Mouse (Mus musculus) embryonic facial prominence, embryonic 11.5 days (tissue): Measurements from ENCODE around the gene Rpsa. TPM values are rescaled to one million over a fixed set of nuclear protein-coding genes. Genes with fewer than 3 reads are reported as not detected.

Experiments
- ATAC-seq: fragments of 200-750 bp; cut with Nextera tagmentation; replicated peaks from 2 replicates; pipeline ENCODE4 v1.8.0; 2017; ENCODE audit warnings: low read depth; ENCODE audit not compliant: insufficient number of reproducible peaks, low FRiP score, low TSS enrichment
- DNase-seq: peaks from one replicate; pipeline ENCODE4 v3.0.0-alpha.2; 2015; ENCODE audit warnings: low spot score
- H3K27ac ChIP-seq: fragments of 300-500 bp; sonication (generic); replicated peaks from 2 replicates; pipeline ENCODE4 v1.5.1; 2014; ENCODE audit warnings: mild to moderate bottlenecking, low read depth, low read length, control low read depth
- H3K27me3 ChIP-seq: fragments of 300-500 bp; sonication (generic); 2 replicates; pipeline ENCODE4 v1.6.1; 2014; ENCODE audit warnings: mild to moderate bottlenecking, low read length, moderate library complexity, mixed read lengths; ENCODE audit not compliant: control insufficient read depth, insufficient read depth
- H3K36me3 ChIP-seq: fragments of 300-500 bp; sonication (generic); replicated peaks from 2 replicates; pipeline ENCODE4 v1.6.1; 2014; ENCODE audit warnings: low read depth, mild to moderate bottlenecking, low read length, moderate library complexity, mixed read lengths; ENCODE audit not compliant: control insufficient read depth, insufficient read depth
- H3K4me1 ChIP-seq: fragments of 300-500 bp; sonication (generic); 2 replicates; pipeline ENCODE4 v1.6.1; 2014; ENCODE audit warnings: low read length, mixed read lengths; ENCODE audit not compliant: control insufficient read depth, insufficient read depth
- H3K4me2 ChIP-seq: fragments of 300-500 bp; sonication (generic); 2 replicates; pipeline ENCODE4 v1.6.1; 2014; ENCODE audit warnings: low read depth, mild to moderate bottlenecking, control low read depth, low read length, moderate library complexity
- H3K4me3 ChIP-seq: fragments of 300-500 bp; sonication (generic); 2 replicates; pipeline ENCODE4 v1.5.1; 2014; ENCODE audit warnings: low read depth, low read length, control low read depth
- H3K9ac ChIP-seq: fragments of 300-500 bp; sonication (generic); replicated peaks from 2 replicates; pipeline ENCODE4 v1.6.1; 2014; ENCODE audit warnings: mild to moderate bottlenecking, control low read depth, low read length
- H3K9me3 ChIP-seq: fragments of 300-500 bp; sonication (generic); replicated peaks from 2 replicates; pipeline ENCODE4 v1.6.1; 2016; ENCODE audit warnings: mild to moderate bottlenecking, low read length, inconsistent platforms, mixed read lengths; ENCODE audit not compliant: control insufficient read depth
- WGBS: fragments of 180-500 bp; shearing (Covaris S2); extraction: QIAGEN DNeasy Blood & Tissue Kit; methylation state at CpG from one replicate; pipeline ENCODE4 v1.1.7; 2014; 5-methylcytosine and 5-hydroxymethylcytosine counted together
- polyA plus RNA-seq: library from polyadenylated mRNA; unstranded; fragments of >200 nt; fragmentation: Nextera tagmentation; extraction: Ambion mirVana; gene quantifications from 2 replicates; pipeline ENCODE4 v1.2.1, GENCODE M21; 2014

Rpsa gene
- polyA plus RNA-seq, 1 experiment from 2014 or later = 1,419 TPM

DNA sequence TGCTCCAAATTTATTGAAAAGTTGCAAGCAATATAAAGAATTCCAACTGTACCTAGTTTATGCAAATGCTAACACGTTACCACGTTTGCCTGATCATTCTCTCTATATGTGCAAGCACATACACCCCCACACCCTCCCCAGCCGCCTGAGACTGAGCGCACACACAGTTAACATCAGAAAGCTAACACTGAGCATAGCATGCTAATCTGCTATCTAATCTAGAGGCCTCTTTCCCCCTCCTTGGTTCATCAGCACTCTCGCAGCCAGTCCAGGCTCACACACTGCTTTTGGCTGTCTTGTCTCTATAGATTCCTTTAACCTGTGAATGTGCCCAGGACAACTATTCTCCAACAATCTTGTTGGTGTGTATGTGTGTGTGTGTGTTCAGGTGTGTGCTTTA is 23.7 kb downstream of the Rpsa start:
- no peak for DNase-seq
- no peak overlapping the region for H3K4me3 ChIP-seq
- H3K36me3 ChIP-seq = no peaks in the 10 kb centered on the region
- no peaks in the 10 kb centered on the region for H3K4me1 ChIP-seq
- H3K27me3 ChIP-seq = no peaks in the 10 kb centered on the region
- WGBS = 86% methylated on average over 5 of the region's 5 CpGs
- no peak overlapping the region for H3K27ac ChIP-seq
- no peak for ATAC-seq
- no peak overlapping the region for H3K4me2 ChIP-seq
- no peaks in the 10 kb centered on the region for H3K9me3 ChIP-seq
- H3K9ac ChIP-seq = no peak overlapping the region

DNA sequence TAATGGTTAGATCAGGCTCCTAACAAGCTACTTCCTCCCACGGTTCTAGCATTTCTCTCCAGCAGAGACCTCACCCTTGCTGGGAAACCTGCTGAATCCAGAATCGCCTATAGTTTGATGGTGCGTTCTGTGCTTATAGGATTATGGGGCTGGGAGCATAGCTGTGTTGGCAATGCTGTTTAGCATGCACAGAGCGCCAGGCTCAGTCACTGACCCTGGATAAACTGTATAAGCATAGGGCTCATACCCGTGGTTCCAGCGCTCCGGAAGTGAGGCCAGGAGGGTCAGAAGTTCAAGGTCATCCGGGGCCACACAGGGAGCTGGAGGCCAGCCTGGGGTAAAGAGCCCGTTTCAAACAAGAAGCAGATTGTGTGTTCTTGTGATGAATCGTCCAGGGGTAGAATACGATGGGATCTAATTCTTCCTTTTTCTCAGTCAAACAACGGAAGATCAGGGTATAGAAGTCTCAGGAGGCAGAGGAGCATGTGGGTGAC is 24.5 kb downstream of the Rpsa start:
- Histone ChIP-seq H3K4me1 (no peaks in the 10 kb centered on the region), H3K36me3 (no peaks in the 10 kb centered on the region), H3K4me3 (no peak overlapping the region), H3K9ac (no peak overlapping the region), H3K4me2 (no peak overlapping the region), H3K27ac (no peak overlapping the region), H3K27me3 (no peaks in the 10 kb centered on the region), H3K9me3 (no peaks in the 10 kb centered on the region)
- DNase-seq (no peak), ATAC-seq (no peak)
- WGBS = 69% methylated on average over 12 of the region's 12 CpGs

DNA sequence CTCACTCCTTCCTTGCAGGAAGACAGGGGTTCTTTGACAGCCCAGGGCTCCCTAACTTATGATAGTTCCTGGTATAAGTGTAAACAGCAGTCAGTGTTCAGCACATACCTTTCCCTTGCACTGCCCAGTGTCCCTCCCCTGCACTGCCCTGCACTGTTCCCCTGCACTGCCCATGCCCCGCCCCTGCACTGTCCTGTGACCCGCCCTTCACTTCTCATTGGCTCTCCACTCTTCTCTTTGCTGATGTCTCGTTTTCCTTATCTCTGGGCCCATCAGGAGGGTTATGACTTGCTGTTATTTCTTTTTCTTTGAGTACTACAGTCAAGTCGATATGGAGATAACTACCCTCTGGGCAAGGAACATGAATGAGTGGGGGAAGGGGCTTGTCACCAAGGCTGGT is 30.6 kb downstream of the Rpsa start:
- WGBS = 33% methylated on average over 4 of the region's 4 CpGs
- Histone ChIP-seq H3K9me3 (no peaks in the 10 kb centered on the region), H3K4me1 (no peaks in the 10 kb centered on the region; the same call in 1 of the 2 replicates), H3K27me3 (no peaks in the 10 kb centered on the region), H3K27ac (no peak overlapping the region), H3K9ac (no peak overlapping the region), H3K4me3 (no peak overlapping the region), H3K36me3 (no peaks in the 10 kb centered on the region), H3K4me2 (no peak overlapping the region)
- ATAC-seq = 0 out of 2 replicates have a peak, but pooled peaks have one; percentile 70
- DNase-seq = no peak

DNA sequence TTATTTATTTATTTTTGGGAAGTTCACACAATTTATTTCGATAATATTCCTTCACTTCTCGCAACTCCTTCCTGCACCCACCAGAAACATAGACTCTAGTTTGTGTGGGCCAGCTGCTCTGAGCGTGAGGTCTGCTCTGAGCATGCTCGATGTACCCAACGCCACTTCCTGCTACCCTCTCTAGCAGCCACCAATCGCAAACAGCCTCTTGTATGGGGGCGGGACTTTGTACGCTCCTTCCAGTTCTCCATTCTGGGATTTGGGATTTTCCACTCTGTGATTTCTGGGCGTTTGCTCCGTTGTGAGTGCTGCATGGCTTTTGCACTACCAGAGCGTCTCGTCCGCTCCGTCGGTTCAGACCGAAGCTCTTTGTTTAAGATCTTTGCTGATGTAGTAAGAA is 36.4 kb downstream of the Rpsa start:
- Histone ChIP-seq H3K4me2 (no peak overlapping the region), H3K9ac (no peak overlapping the region), H3K4me3 (no peak overlapping the region), H3K9me3 (no peaks in the 10 kb centered on the region), H3K27me3 (no peaks in the 10 kb centered on the region), H3K36me3 (no peaks in the 10 kb centered on the region), H3K27ac (no peak overlapping the region), H3K4me1 (no peaks in the 10 kb centered on the region)
- WGBS = 84% methylated on average over 16 of the region's 16 CpGs
- DNase-seq (no peak), ATAC-seq (no peak)

DNA sequence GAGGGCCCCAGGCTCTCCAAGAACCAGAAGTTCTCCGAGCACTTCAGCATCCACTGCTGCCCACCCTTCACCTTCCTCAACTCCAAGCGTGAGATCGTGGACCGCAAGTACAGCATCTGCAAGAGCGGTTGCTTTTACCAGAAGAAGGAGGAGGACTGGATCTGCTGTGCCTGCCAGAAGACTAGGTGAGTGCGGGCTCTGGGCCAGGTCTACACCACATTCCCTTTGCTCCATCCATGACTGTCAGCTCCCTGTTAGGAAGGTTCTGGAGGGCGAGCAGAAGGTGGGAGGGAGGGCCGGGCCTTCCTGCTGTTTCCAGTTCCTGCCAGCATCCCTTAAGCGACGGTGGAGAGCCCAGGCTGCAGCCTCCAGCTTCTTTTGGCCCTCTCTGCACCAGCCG is 40.3 kb downstream of the Rpsa start:
- Histone ChIP-seq H3K27ac (no peak overlapping the region), H3K4me2 (no peak overlapping the region), H3K36me3 (no peaks in the 10 kb centered on the region), H3K4me1 (no peaks in the 10 kb centered on the region), H3K4me3 (no peak overlapping the region), H3K27me3 (no peaks in the 10 kb centered on the region), H3K9ac (no peak overlapping the region), H3K9me3 (no peaks in the 10 kb centered on the region; the same call in 1 of the 2 replicates)
- WGBS = 68% methylated on average over 11 of the region's 11 CpGs
- ATAC-seq (no peak), DNase-seq (no peak)

DNA sequence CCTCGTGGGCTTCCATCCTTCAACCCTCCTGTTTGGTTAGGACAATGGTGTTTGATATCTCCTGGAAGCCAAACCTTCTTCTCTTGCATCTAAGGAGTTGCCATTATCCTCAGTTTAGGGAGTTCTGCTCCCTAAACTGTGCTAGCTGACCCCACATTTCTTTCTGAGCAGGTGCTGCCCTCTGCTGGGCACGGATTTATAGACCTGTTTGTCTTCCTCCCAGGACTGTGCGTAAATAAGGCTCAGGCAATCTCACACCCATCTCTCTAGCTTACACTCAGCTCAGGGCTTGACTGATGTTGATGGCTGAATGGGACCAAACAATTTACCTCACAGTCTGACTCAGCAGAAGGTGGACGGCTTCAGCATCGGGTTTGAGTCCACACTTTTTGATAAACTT is 43.8 kb downstream of the Rpsa start:
- WGBS = 42% methylated on average over 5 of the region's 5 CpGs
- Histone ChIP-seq H3K27me3 (no peaks in the 10 kb centered on the region), H3K4me1 (no peaks in the 10 kb centered on the region), H3K4me2 (no peak overlapping the region), H3K36me3 (no peaks in the 10 kb centered on the region), H3K9ac (no peak overlapping the region), H3K4me3 (no peak overlapping the region), H3K9me3 (no peaks in the 10 kb centered on the region; the same call in 1 of the 2 replicates), H3K27ac (no peak overlapping the region)
- ATAC-seq (no peak), DNase-seq (peak; percentile 70)

DNA sequence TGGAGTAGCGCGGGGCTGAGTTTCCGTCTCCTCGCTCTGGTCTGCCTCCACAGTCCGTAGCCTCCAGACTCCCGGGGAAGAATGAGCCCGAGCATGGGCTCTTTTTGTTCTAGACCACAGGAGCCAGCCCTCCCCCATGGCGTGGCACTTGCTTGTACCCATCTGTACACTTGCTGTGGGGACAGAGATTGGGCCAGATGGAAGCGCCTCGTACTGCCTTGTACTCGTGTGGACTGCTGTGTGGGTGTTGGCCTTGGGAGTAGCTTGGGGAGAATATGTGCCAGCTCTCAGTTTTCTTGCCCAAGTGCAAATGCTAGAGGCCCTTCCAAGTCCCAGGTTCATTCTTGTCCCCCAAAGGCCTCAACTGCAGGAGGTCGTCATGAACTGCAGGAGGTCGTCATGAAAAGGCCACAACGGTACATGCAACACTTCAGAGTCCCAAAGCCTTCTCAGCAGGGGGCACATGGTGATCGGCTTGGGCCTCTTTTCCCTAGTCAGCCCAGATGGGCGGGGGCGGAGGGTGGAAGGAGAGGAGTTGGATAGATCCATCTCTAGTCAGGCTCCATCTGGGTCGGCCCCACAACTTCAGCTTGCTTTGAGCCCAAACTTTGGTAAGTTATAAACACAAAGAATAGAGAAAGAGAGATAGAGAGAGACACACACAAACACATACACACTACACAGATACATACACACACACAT is 47.1 kb downstream of the Rpsa start:
- Histone ChIP-seq H3K9me3 (no peaks in the 10 kb centered on the region; the same call in 1 of the 2 replicates), H3K4me2 (no peak overlapping the region), H3K4me3 (no peak overlapping the region), H3K27me3 (no peaks in the 10 kb centered on the region), H3K27ac (no peak overlapping the region), H3K4me1 (no peaks in the 10 kb centered on the region), H3K9ac (no peak overlapping the region), H3K36me3 (no peaks in the 10 kb centered on the region)
- 87% methylated on average over 18 of the region's 18 CpGs for WGBS
- DNase-seq = no peak
- no peak for ATAC-seq

DNA sequence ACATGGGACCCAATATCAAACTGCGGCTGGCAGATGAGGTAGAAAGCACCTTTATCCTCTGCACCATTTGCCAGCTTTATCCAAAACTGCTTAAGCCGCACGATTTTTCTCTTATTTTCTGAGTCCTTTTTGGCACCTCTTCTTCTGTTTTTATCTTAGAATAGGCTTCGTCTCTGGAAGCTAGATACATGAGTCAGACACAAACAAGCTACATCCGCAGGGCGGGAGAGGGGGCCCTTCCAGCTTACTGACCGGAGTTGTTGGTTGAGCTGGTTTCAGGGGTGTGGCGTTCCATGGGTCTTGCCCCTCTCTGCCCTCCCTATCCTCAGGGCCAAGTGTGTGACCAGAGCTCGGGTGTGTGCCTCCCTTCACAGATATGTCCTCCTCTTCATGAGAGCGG is 51.3 kb downstream of the Rpsa start:
- no peaks in the 10 kb centered on the region for H3K4me1 ChIP-seq
- WGBS = 86% methylated on average over 10 of the region's 10 CpGs
- no peak for ATAC-seq

More for the DNA sequence above, 51.3 kb downstream of the Rpsa start:
- H3K27me3 ChIP-seq = no peaks in the 10 kb centered on the region
- no peak overlapping the region for H3K4me3 ChIP-seq
- no peak overlapping the region for H3K27ac ChIP-seq
- no peak overlapping the region for H3K4me2 ChIP-seq
- no peak for DNase-seq
- no peak overlapping the region for H3K9ac ChIP-seq
- no peaks in the 10 kb centered on the region for H3K36me3 ChIP-seq
- H3K9me3 ChIP-seq = no peaks in the 10 kb centered on the region
